Mouse (Mus musculus) cerebellum, postnatal 25 days (tissue): ENCODE measurements around the gene Macf1.

Source experiments
- DNase-seq, 2 experiments: peaks; one replicate each; pipeline ENCODE4 v3.0.0; 2021; ENCODE audit warnings: mixed read lengths in 2 of 2

Gene Macf1

GRCm38 (mm10) chr4:123684260-123684659 lies at the start of gene Macf1:
Gene Macf1 (minus strand): TSS chr4:123684360.
- no peak for DNase-seq

GRCm38 (mm10) chr4:123733532-123733931 lies 49.4 kb upstream of the Macf1 start:
- DNase-seq = no peak

- no peak for DNase-seq
Measured at GRCm38 (mm10) chr4:123732921-123733320, 48.8 kb upstream of the Macf1 start.

- DNase-seq = peak; percentile 73 to 78
Measured at GRCm38 (mm10) chr4:123732163-123732910, 48.2 kb upstream of the Macf1 start.

- DNase-seq = peak in 1 of 2 experiments; percentile 38
Measured at GRCm38 (mm10) chr4:123721761-123722160, 37.6 kb upstream of the Macf1 start.

GRCm38 (mm10) chr4:123718434-123718780 lies 34.2 kb upstream of the Macf1 start:
- DNase-seq = no peak

GRCm38 (mm10) chr4:123717574-123718433 lies 33.6 kb upstream of the Macf1 start, which contains the start of gene Ndufs5:
Gene Ndufs5 (minus strand): TSS chr4:123718202.
- DNase-seq = peak; percentile 99

GRCm38 (mm10) chr4:123712431-123712830 lies 28.3 kb upstream of the Macf1 start:
- DNase-seq = no peak

- DNase-seq = no peak
Measured at GRCm38 (mm10) chr4:123707340-123707739, 23.2 kb upstream of the Macf1 start.

GRCm38 (mm10) chr4:123705340-123705739 lies 21.2 kb upstream of the Macf1 start:
- DNase-seq = no peak

GRCm38 (mm10) chr4:123693384-123693783 lies 9.2 kb upstream of the Macf1 start:
- no peak for DNase-seq

- DNase-seq = no peak
Measured at GRCm38 (mm10) chr4:123692071-123692470, 7.9 kb upstream of the Macf1 start.

GRCm38 (mm10) chr4:123690311-123690710 lies 6.2 kb upstream of the Macf1 start:
- DNase-seq = no peak

- DNase-seq = peak; percentile 79
Measured at GRCm38 (mm10) chr4:123687025-123687781, 3.0 kb upstream of the Macf1 start.

GRCm38 (mm10) chr4:123686368-123687024 lies 2.3 kb upstream of the Macf1 start:
- DNase-seq = peak; percentile 72 to 74

- DNase-seq = peak; percentile 92
Measured at GRCm38 (mm10) chr4:123685506-123686242, 1.5 kb upstream of the Macf1 start.

GRCm38 (mm10) chr4:123685046-123685445 lies 886 bp upstream of the Macf1 start:
- no peak for DNase-seq

- peak in 1 of 2 experiments; percentile 62 for DNase-seq
Measured at GRCm38 (mm10) chr4:123682291-123682690, 1.9 kb downstream of the Macf1 start.

GRCm38 (mm10) chr4:123680962-123681361 lies 3.2 kb downstream of the Macf1 start:
- DNase-seq = no peak

- DNase-seq = peak; percentile 70 to 72
Measured at GRCm38 (mm10) chr4:123677060-123677804, 6.9 kb downstream of the Macf1 start.

- DNase-seq = peak in 1 of 2 experiments; percentile 43
Measured at GRCm38 (mm10) chr4:123670598-123670997, 13.6 kb downstream of the Macf1 start.
